Mouse (Mus musculus) CH12F3 (cell line): ENCODE measurements around the gene Zfp346.
"Not testable (repeated sequence)": the region's sequence is repeated elsewhere in the genome, so short reads cannot be mapped to it uniquely, and the experiment has no call there.

ENCODE experiments used
- in situ Hi-C: fragments of 300-500 bp; cut with MboI; formaldehyde crosslinking; loops from 2 replicates; pipeline ENCODE4 v1.14.3; 2020; ENCODE audit warnings: low sequenced_read_pairs

The Zfp346 gene

DNA sequence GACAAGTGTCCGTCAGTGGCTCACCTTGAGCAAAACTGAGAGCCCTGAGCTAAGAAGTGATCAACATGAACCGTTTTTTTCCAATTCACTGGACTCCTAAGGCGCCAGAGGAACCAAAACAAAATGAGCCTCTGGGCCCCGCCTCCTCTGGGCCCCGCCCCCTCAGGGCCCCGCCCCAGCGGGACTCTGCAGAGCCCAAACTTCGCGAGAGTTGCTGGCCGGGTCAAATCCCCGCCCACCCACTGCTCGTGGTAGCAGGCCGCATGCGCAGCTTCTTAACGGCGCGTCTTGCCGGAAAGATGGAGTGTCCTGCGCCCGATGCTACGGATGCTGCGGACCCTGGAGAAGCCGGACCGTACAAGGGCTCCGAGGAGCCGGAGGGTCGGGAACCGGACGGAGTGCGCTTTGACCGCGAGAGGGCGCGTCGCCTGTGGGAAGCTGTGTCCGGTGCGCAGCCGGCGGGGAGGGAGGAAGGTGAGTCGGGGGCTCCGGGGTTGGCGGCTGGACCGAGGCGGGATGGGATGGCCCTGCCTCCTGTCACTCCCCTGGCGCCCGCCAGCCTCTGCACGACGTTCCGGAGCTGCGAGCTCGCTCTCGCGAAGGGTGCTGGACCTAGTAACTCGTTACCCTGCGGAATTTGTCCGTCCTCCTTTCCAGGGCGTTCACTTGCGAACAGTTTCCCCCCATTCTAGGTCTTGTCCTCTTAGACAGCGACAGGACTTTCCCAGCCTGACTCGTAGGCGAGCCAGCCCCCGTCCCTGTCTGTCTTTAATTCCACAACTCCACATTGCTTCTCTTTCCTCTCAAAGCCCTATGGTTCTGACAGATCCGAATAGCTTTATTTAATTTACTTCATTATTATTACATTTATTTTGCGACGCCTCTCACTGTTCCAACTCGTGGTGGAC lies at the start of gene Zfp346:
TSS of gene Zfp346 (plus strand) at position 267 of the 908 bp plus-strand sequence.
- in situ Hi-C loops, result no loop called here

DNA sequence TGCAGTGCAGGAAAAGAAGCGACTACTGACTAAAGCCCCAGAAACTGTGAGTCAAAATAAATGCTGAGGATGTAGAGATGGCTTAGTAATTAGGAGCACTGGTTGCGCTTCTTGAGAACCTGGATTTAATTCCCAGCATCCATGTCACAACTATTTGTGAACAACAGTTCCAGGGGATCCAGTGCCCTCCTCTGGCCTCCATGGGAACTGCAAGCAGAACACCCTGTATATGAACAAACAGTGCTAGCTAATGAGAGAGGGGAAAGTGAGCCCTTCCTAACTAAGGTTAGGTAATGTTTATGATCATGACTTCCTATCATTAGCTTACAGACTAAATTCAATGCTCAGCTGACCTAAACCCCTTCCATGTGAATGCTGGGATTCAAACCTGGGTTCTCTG lies 47.1 kb upstream of the Zfp346 start:
- in situ Hi-C loops, result no loop called here

DNA sequence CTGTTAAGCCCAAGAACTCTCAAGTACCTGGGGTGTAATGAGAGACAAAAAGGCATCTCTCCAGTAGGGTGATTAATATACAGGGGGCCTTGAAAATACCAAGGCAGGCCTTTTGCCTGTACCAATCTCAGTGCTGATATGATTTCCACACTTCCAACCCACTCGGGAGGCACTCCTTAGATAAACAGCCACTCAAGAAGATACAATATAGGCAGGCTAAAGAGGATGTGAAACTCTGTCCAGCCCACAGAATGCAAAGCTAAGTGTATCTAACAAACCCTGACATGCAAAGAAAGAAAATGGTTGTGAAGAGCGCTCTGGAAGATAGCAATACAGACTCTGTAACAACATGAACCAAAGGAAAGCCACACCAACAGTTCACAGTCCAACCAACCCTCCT lies 41.8 kb upstream of the Zfp346 start:
- in situ Hi-C loops, result no loop called here

DNA sequence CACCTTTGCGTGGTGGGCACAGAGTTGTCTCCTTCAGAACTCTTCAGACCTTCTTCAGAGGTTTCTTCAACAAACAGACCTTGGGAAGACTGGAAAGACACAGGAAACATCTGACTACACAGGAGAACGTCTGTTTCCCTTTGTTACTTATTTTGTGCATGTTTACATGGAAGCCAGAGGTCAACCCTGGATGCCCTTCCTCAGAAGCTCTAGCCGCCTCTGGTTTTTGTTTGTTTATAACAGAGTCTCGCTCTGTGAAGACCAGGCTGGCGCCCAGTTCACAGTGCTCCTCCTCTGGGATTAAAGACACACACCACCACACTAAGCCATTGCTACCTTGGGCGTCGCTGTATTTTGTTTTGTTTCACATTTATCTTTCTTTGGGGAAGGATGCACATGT lies 35.4 kb upstream of the Zfp346 start:
- in situ Hi-C loops, result no loop called here

DNA sequence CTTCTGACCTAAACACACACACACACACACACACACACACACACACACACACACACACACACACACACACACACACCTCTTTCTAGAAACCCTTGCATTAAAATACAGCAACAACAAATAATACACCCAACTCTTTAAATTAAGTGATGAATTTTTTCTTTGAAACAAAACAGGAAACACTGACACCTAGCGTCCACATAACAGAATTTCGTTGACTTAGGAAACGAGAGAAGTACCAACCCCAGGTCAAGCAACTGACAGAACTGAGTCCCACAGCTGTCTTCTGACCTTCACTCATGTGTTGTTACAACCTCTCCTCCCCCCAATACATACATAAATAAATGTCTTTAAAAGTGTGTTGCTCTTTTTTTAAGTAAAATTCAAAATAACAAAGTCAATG lies 33.8 kb upstream of the Zfp346 start:
- in situ Hi-C loops, result no loop called here

- in situ Hi-C loops, result no loop called here
These were observed 29.5 kb upstream of the Zfp346 start for GRCm38 (mm10) chr13:55075597-55075996.

DNA sequence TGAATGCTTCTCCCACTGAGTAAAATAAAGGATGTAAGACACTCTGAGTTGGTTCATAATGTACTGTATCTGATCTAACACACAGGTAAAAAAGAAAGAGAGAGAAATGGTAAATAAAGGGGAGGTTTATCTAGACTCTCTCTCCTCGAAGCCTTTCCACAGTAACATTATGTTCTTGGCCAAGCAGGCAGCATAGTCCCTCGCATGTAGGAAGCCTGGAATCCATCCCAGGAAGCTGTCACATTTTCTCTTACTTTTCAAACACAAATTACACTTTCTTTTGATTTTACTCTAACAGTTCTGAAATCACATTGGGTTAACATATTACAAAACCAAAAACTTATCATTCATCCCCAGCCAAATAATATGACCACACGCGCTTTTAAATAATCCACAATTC lies 12.5 kb upstream of the Zfp346 start:
- in situ Hi-C loops, result no loop called here

DNA sequence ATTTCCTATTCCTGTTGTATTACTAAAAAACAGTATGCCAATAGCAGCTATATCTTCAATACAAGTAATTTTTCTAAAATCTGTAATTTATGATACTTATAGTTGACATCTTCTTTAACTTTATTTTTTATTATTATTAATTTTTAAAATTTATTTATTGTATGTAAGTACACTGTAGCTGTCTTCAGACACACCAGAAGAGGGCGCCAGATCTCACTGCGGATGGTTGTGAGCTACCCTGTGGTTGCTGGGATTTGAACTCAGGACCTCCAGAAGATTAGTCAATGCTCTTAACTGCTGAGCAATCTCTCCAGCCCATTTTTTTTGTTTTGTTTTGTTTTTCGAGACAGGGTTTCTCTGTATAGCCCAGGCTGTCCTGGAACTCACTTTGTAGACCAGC lies 7.3 kb upstream of the Zfp346 start:
- in situ Hi-C loops, result not testable (repeated sequence)

GRCm38 (mm10) chr13:55099066-55099725 lies 5.9 kb upstream of the Zfp346 start:
- in situ Hi-C loops, result no loop called here

- in situ Hi-C loops, result no loop called here
These were observed 5.2 kb upstream of the Zfp346 start, which contains the start of gene Uimc1 for GRCm38 (mm10) chr13:55099726-55100478. Gene Uimc1 (minus strand): TSS chr13:55100300.

DNA sequence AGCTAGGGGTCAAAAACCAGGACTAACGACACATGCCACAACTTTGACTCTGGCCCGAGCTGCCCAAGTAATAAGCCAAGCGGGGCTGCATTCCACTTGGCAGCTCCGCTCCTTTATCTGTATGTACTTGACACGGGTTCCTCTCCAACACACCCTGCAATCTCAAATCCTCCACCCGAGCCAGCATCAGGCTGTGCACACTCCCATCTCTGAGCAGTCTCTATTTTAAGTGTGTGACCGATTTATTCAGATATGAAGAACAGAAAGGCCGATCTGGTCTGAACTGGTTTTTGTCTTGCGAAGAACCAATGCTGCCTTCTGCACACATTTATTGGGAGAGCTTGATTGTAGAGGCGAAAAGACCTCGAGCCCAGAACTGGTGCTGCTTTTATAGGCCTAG lies 3.5 kb upstream of the Zfp346 start:
- in situ Hi-C loops, result no loop called here

DNA sequence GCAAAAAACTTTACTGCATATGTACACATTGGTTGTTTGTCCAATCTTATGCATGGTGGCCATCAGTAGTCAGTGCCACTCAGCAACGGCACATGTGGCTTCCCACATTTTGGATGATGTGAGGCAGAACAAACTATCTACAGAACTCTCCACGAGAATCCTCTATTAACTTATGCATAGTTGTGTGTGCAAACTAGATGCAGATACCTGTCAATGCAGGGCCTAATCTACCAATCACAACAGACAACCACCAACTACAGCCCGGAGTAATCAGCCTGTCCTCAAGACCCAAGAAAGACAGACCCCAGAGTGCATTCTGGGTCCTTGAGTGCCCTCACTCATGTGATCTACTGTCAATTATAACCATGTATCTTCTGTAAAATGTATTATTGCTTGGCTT lies 2.7 kb upstream of the Zfp346 start:
- in situ Hi-C loops, result no loop called here

- in situ Hi-C loops, result no loop called here
These were observed 1.8 kb upstream of the Zfp346 start for GRCm38 (mm10) chr13:55103351-55103750.

GRCm38 (mm10) chr13:55105953-55106691 lies 1.0 kb downstream of the Zfp346 start:
- in situ Hi-C loops, result no loop called here

- in situ Hi-C loops, result no loop called here
These were observed 2.0 kb downstream of the Zfp346 start for GRCm38 (mm10) chr13:55107116-55107515.

DNA sequence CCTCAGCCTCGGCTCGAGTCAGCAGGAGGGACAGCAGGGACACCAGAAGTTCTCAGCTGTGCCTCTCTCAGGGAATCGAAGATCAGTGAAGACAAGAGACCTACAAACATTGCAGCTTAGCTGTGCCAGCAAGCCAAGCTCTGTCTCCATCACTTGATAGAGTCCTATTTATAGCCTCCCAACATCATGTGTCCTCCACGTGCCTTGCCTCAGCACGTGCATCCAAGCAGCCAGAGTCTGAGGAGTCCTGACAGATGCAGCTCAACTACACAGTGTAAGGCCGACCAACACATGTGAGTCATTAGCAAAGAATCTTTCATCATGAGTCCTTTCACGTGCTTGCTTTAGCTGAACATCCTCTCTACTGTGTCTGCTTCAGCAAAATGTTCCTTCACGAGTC lies 2.6 kb downstream of the Zfp346 start:
- in situ Hi-C loops, result no loop called here

DNA sequence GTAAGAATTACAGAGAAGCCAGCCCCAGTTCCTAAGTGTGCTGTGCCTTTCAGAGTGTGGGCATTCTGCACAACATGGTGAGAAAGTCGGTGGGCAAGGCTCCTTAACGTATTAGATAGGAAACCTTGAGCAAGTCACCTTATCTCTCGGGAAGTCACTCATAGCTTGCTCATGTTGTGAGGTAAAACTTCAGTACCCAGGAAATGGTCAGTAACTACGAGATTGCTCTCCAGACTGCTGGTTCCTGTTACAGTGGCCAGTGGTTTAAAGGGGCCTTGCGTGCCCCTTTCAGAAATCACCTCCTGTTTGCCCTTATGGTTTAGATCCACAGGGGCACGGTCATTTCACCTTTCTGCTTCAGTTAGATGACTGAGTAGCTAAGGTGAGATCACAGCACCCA lies 9.3 kb downstream of the Zfp346 start:
- in situ Hi-C loops, result no loop called here

DNA sequence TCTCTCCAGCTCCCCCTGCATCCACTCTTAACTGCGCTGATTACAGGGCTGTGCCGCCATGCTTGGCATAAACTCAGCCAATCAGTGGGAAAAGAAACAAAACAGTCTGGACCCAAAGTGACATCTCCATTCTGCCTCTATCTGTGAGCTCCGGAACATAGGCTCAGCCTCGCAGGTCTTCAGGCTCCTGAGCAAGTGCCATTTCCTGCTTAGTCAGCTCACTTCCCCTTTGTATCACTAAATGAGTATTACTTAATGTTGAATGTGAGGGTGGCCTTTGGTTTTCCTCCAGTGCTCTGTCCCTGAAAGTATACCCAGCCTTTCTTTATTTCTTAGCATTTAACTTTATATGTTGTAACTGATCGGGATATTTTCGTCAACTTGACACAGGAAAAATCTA lies 19.8 kb downstream of the Zfp346 start:
- in situ Hi-C loops, result no loop called here

DNA sequence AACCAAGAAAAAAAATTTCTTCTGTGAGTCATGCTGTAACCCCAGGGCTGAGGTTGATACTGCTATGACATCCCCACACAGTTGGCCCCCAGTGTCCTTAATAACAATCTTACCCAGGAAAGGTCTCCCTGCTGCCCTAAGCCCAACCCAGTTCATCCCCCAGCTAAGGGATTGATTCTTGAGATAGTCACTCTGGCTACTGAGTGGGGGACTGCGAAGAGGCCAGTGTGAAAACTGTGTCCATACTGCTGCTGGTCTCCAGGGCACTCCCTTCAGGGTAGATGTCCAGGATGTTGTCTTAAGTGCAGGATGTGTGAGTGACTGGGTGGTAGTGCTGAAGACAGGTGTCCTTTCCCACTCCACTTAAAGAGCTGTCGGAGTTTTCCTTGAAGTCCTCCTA lies 28.3 kb downstream of the Zfp346 start, which contains the start of gene Gm17617:
TSS of gene Gm17617 (minus strand) at position 101 of the 400 bp plus-strand sequence.
- in situ Hi-C loops, result no loop called here

DNA sequence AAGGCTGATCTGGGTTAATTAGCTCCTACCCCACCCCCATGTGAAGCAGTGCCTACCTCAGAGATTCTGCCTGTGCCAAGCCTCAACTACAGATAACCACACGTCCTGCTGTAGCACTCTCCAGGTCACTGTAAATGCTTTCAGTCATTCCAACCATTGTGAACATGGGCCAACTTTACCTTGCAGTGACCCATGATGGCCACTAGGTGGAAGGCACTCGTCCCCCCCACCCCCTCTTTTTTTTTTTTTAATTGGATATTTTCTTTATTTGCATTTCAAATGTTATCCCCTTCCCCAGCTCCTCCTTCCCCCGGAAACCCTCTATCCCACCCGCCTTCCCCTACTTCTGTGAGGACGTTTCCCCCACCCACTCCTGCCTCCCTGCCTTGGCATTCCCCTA lies 30.3 kb downstream of the Zfp346 start:
- in situ Hi-C loops, result no loop called here

GRCm38 (mm10) chr13:55140271-55140670 lies 35.2 kb downstream of the Zfp346 start:
- in situ Hi-C loops, result no loop called here
